Mouse (Mus musculus): ENCODE results near the gene Dnm2. TPM values are rescaled to one million over a fixed set of nuclear protein-coding genes. Genes with fewer than 3 reads are reported as not detected.
"Not testable (repeated sequence)": the region's sequence is repeated elsewhere in the genome, so short reads cannot be mapped to it uniquely, and the experiment has no call there.

Gene Dnm2
- total RNA-seq, 2 experiments from 2014 or later: 62.6 to 63.8 TPM

DNA sequence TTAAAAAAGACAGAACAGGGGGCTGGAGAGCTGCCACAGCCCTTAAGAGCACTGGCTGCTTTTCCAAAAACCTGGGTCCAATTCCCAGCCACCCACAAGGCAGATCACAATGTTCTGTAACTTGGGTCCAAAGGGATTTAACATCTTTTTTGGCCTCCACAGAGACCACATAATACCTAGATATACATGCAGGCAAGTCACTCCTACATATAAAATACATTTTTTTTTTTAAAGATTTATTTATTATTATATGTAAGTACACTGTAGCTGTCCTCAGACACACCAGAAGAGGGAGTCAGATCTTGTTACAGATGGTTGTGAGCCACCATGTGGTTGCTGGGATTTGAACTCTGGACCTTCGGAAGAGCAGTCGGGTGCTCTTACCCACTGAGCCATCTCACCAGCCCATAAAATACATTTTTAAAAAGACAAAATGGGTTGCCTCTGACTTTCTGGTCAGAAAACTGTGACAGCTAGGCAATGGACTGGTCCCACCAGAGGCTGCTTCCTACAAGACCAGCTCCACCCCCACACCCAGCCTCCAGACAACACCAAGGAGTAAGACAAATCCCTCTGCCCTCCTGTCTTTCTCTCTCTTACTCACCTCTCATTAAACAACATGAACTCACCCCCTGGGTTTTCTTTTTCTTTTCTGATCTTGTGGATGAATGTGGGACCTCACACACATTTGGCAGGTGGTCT, 102.5 kb downstream of the Dnm2 start:
- ATAC-seq (replicated peaks; ENCODE audit: low FRiP score, low TSS enrichment, poor library complexity, severe bottlenecking): no peak

DNA sequence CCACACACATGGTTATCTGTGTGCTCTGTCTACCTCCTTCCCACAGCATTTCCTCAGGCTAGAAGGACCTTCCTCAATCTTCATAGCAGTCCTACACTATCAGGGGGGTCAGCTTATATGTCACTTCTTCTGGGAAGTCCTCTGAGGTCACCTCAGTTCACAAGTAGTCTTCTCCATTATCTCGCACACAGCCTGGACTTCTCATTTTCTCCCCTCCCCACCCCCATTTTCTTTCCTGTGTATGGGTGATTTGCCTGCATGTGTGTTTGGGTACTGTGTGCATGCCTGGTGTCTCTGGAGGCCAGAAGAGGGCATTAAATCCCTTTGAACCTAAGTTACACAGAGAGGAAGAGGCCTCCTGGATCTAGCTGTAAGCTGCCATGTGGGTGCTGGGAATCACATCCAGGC, 103.2 kb downstream of the Dnm2 start:
- ATAC-seq (replicated peaks; ENCODE audit: low FRiP score, low TSS enrichment, poor library complexity, severe bottlenecking): no peak

DNA sequence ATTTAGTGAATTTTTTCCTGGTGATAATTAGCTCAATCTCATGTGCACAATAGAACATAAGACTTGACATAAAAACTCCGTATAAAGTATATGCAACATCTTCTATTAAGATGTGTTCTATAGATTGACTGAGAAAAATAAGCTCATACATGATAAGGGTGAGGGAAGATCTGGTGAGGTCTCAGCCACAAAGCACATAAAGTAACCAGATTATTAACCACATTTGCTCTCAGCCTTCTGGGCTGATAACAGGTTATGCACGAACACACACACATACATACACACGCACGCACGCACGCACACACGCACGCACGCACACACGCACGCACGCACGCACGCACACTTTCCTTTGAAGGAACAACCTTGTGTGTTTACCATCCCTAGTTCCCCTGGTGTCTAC, 111.8 kb downstream of the Dnm2 start:
- peak; percentile 60; the same call in 1 of the 2 replicates for ATAC-seq (replicated peaks; ENCODE audit: low FRiP score, low TSS enrichment, poor library complexity, severe bottlenecking)

DNA sequence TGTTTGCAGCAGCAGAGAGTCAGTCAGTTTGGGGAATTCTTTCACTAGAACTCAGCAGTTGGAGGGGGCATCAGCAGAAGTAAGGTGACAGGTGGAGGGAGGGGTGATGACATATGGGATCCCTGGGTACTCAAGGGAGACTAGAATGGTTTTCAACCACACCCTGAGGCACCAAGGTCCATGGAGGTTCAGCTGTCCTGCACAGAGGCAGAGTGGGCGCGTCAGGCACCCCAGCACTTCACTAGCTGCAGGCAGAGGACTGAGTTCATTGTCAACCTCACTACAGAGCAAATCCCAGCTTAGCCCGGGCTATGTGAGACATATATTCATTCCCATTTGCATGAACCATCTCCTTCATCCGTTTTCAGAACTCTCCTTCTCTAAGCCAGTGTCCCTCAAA, 112.3 kb downstream of the Dnm2 start:
- ATAC-seq (replicated peaks; ENCODE audit: low FRiP score, low TSS enrichment, poor library complexity, severe bottlenecking): 0 out of 2 replicates have a peak, but pooled peaks have one; percentile 14

DNA sequence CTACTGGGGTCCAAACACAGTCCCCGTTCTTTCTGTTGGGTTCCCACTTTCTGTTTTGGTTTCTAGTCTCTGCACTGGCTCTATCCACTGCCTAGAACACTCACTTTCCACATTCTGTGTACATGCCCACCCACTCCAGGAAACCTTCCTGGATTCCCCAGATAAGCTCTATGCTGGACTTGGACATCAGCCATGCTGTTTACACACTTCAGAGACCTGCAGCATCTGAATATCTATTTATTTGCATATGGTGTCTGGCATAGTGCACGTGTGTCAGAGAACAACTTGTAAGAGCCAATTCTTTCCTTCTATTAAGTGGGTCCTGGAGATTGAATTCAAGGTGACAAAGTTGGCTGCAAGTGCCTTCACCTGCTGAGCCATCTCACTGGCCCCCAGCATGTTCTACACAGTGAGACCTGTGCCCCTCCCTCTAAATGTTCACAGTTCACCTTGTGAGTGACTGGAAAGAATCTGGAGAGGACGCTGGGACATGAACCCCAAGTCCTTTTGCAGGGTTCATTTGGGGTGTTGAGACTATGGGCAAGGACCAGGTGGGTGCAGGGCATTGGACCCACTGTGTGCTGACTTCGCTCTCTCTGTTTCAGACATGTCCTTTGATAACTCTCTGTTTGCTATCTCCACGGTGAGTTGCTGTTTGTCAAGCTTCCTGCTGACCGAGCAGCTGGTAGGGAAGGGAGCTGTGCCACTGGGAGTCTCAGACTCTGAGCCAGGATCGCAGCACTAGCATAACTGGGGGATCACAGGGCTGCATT, 115.5 kb downstream of the Dnm2 start:
- peak; percentile 46 for ATAC-seq (replicated peaks; ENCODE audit: low FRiP score, low TSS enrichment, poor library complexity, severe bottlenecking)

DNA sequence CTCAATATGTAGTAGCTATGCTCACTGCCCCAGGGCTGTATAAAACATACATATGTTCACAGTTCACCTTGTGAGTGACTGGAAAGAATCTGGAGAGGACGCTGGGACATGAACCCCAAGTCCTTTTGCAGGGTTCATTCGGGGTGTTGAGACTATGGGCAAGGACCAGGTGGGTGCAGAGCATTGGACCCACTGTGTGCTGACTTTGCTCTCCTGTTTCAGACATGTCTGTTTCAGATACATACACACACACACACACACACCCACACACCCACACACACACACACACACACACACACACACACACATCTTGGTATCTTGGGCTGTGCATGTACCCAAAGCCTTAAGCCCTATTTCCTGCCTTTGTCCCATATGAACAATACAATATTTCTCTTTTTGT, 117.3 kb downstream of the Dnm2 start:
- ATAC-seq (replicated peaks; ENCODE audit: low FRiP score, low TSS enrichment, poor library complexity, severe bottlenecking): not testable (repeated sequence)

DNA sequence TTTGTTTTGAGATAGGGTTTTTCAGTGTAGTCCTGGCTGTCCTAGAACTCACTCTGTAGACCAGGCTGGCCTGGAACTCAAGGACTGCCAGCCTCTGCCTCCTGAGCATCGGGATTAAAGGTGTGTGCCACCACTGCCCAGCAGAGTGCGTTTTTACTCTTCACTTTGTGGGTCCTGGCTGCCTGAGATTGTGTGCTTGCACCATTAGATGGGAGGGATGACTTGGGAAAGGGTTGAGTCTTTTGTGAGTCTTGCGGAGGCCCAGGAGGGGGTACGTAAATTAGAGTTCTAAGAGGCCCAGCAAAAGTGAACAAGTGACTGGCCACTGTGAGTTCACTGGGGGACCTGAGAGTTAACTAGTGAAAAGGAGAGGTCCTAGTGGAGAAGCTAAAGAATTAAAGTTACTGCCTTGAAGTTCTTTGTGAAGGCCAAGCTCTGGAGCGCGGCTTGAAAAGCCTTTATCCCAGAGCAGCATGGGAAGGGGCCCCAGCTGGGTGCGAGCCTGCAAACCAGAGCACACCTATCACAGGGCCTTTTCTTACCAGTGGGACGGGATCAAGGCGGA, 120.7 kb downstream of the Dnm2 start:
- ATAC-seq (replicated peaks; ENCODE audit: low FRiP score, low TSS enrichment, poor library complexity, severe bottlenecking): peak; percentile 45

DNA sequence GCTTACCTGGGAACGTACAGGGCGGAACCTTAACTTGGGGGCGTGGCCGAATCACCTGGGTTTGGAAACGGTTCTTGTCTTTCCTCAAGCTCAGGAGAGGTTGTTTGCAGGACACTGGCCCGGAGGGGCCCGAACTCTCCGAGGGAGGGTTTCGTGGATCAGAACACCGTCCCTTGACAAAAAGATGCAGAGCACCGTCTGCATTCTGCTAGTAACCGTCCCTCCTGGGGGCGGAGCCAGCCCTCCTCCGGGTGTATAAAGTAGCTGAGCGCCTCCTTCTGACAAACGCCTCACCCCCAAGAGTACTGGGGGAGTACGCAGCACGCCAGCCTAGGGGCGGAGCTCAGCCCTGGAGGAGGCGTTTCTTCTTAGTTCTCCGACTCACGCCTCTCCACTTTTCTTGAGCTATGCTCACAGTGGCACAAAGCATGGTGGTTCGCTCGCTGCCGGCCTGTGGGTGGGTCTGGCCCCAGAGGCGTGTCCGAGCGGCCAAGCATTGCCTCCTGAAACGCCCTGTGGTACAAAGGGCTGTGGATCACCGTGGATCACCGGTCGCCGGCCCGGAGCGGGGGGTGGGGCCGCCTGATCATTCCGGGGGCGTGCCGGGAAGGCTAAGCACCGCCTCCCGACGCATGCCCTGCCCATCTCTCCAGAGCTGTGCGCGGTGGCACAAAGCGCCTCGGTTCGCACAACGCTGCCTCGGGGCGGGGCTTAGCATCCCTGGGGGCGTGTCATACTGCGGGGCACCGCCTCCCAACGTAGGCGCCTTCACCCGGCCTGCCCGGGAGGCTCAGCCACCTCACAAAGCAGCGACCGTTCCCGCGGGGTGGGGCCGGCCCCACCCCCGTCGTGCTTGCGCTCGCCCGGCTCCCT, 121.4 kb downstream of the Dnm2 start:
- ATAC-seq (replicated peaks; ENCODE audit: low FRiP score, low TSS enrichment, poor library complexity, severe bottlenecking): peak; percentile 93

DNA sequence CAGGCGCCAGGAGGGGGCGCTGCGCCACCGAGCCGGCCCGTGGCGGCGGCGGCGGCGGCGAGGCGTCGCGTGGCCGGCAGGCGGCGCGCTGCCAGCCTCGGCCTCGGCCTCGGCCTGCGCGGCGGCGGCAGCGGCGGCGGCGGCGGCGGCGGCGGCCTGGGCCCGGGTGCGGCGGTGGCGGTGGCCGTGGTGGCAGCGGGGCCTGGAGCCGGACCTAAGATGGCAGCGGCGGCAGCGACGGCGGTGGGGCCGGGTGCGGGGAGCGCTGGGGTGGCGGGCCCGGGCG, 122.0 kb downstream of the Dnm2 start, which contains the start of gene Carm1:
Gene Carm1, plus strand, starts transcription at position 106 of the 286 bp plus-strand sequence.
- ATAC-seq (replicated peaks; ENCODE audit: low FRiP score, low TSS enrichment, poor library complexity, severe bottlenecking): no peak

DNA sequence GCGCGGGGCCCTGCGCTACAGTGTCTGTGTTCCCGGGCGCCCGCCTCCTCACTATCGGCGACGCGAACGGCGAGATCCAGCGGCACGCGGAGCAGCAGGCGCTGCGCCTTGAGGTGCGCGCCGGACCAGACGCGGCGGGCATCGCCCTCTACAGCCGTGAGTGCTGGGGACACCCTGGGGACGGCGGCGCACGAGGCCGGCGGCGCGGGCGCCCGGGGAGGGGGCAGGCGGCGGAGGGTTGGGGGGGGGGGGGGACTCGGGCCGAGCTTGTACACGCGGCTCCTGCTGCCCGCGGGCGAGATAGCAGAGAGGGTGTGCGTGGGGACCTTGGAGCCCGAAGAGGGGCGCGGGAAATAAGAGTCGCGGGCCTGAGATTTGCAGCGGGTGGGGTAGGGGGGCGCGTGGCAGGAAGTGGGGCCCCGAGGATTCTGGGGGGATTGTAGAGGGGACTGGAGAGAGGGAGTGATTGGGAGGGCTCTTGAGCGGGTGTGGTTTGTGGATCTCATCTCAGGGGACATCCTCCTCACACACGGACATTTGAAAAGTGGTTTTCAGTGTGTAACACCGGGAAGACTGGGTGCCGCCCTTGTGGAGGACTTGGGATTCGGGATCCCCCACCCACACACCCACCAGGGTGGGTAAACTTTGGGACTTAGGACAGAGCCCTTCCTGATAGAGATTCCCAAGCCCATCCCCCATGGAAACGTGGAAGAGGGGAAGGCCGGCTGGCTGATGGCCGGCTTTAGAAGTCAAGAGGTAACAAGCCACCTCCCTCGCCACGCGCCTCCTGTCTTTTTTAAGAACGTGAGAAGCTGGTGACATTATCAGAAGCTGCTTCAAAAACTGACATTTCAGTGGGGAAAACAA, 122.6 kb downstream of the Dnm2 start:
- ATAC-seq (replicated peaks; ENCODE audit: low FRiP score, low TSS enrichment, poor library complexity, severe bottlenecking): no peak

DNA sequence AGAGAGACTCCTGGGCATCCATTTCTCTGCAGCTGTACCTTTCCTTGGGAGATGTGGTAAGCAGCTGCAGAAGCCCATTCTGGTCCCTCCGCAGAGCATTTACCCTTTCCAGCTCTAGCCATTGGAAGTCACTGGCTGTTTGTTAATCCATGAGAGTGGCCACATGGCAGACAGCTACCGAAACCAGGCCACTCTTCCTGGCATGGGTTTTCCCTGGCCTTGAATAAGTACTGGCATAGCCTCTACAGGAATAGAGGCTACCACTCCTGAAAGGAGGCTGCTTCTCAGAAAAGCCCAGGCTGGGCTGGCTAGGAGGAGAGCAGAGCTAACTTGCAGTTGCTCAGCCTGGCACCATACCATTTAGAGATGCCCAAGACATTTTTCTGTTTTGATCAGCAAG, 126.3 kb downstream of the Dnm2 start:
- ATAC-seq (replicated peaks; ENCODE audit: low FRiP score, low TSS enrichment, poor library complexity, severe bottlenecking): no peak

DNA sequence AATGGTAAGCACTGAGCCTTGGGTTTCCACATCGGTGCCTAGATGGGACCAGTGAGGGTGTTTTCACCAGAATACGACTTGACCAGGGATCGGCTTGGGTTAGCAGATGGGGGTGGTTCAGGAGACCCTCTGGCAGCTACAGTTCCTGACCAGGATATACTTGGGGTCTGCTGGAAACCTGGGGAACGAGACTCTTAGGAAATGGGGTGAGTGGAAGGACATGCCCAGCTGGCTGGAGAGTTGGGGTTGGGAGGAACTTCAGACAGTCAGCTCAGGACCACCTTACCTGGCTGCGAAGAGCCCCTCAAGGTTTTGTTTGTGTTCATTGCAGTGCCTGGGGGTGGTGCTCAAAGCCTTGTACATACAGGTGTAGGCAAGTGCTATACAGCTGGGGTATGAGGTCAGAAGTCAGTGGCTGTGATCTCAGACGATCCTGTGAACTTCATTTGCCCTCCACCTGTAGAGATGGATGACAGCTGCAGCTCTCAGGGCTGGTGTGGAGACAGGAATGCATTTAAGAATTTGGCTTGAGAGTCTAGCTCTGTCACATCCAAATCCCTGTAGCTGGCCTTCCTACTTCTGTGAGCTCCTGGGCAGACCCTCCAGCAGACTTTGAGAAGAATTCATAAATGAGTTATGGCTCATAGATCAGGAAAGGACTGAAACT, 129.0 kb downstream of the Dnm2 start:
- no peak for ATAC-seq (replicated peaks; ENCODE audit: low FRiP score, low TSS enrichment, poor library complexity, severe bottlenecking)

DNA sequence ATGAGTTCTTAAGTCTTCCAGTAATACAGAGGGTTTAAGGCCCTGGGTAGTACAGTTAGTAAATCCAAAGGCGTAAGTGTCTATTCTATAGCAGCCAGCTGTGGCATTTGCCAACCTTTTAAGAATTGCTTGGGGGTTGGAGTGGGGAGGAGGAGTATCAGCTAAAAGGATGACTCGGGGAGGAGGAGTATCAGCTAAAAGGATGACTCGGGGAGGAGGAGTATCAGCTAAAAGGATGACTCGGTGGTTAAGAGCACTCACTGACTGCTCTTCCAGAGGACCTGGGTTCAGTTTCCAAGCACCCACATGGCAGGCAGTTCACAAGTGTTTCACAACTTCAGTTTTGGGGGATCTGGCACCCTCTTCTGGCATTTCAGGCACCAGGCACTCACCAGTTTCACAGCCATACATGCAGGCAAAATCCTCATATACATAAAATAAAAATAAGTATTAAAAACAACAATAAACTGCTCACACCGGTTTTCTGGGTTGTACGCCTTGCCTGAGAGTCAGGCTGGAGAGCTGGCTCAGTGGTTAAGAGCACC, 130.6 kb downstream of the Dnm2 start:
- no peak for ATAC-seq (replicated peaks; ENCODE audit: low FRiP score, low TSS enrichment, poor library complexity, severe bottlenecking)

DNA sequence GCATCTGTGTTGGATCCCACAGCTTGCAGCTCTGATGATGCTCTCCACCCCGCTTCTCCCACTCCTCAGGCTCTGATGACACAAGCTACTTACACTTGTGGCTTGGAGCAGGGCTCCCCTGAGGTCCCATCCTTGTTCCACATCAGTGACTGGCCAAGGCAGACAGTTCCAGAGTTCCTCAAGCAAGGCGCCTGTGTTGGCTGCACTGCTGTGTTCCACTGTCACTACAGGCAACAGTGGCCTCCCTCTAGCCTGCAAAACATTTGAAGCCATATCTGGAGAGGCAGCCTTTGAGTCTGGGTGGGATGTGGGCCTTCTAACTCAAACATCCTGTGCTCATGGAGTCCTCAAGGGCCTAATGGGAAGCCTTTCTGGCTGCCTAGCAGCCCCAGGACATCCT, 132.3 kb downstream of the Dnm2 start:
- ATAC-seq (replicated peaks; ENCODE audit: low FRiP score, low TSS enrichment, poor library complexity, severe bottlenecking): no peak

Data from megakaryocyte-erythroid progenitor cell, adult 5-6 weeks (primary cell).